Mouse (Mus musculus): ENCODE data around the gene Defb45. TPM values are rescaled to one million over a fixed set of nuclear protein-coding genes. Genes with fewer than 3 reads are reported as not detected.

The Defb45 gene
- polyA plus RNA-seq, 1 experiment, result not detected

DNA sequence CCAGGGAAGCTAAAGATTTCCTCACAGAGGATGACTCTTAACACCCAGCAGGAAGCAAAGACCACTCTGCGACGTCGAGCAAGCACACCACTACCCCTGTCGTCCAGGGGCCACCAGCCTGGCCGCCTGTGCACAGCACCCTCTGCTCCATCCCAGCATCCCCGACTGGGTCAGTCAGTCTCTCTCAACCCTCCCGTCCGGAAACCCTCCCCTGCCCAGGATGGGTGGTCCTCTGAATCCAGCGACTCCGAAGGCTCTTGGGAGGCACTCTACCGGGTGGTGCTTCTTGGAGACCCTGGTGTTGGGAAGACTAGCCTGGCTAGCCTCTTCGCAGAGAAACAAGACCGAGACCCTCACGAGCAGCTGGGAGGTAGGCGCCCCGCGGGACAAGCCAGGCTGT, 28.9 kb upstream of the Defb45 start:
- Histone ChIP-seq H3K4me1 (peaks cover 12% of the 10 kb centered on the region), H3K27me3 (replicated peaks) (peaks cover 96% of the 10 kb centered on the region), H3K4me3 (replicated peaks) (no peak overlapping the region), H3K9me3 (peaks cover 14% of the 10 kb centered on the region), H3K36me3 (replicated peaks; ENCODE audit: low read length) (no peaks in the 10 kb centered on the region)
- TF ChIP-seq FLI1 (IDR thresholded peaks at IDR 0.05; ENCODE audit: low read length), result no peak
- no peak for TF ChIP-seq GATA1 (IDR thresholded peaks at IDR 0.05; ENCODE audit: borderline replicate concordance, low read length)

DNA sequence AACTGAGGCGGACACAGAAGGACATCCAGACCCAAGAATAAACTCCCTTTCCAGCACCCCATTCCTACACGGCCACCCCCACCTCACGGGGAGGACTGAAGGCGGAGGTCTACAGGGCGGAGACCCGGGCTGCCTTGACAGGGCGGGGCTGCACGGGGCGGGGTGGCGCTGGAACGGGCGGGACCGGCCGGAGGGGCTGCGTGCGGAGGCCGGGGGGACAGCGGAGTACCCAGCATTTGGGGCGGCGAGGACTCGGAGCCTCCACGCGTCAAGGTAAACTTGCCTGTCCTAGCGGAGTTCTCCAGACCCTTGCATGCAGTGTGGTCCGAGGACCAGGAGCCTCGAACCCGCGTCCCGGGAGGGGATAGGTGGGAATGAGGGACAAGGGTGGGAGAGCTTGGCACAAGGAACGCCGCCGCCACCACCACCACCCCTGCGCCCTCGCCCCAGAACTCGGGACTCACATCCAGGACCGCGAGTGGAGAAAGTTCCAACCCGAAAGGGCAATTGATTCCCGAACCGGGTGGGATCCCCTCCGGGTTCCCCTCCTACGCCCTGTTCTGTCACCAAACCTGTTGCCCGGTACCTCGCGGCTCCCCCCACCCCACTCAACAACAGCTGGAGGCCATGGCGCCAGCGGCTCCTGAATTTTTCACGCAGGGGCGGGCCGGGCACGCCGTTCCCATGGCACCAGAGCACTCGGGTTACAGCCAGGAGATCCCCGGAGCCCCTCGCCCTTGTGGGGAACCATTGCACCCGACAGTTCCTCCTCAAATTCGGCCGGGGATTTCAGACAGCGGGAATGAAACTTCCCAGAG, 27.8 kb upstream of the Defb45 start, which contains the start of gene Rem1:
Rem1 (plus strand) TSS at position 178 of the 818 bp plus-strand sequence.
- peaks cover 12% of the 10 kb centered on the region for H3K4me1 ChIP-seq
- no peaks in the 10 kb centered on the region for H3K36me3 ChIP-seq (replicated peaks; ENCODE audit: low read length)
- H3K4me3 ChIP-seq (replicated peaks), result peak within 1 kb of the TSS; percentile 64
- H3K9me3 ChIP-seq, result peaks cover 14% of the 10 kb centered on the region
- TF ChIP-seq GATA1 (IDR thresholded peaks at IDR 0.05; ENCODE audit: borderline replicate concordance, low read length), result no peak
- no peak for TF ChIP-seq FLI1 (IDR thresholded peaks at IDR 0.05; ENCODE audit: low read length)
- peaks cover 97% of the 10 kb centered on the region for H3K27me3 ChIP-seq (replicated peaks)

DNA sequence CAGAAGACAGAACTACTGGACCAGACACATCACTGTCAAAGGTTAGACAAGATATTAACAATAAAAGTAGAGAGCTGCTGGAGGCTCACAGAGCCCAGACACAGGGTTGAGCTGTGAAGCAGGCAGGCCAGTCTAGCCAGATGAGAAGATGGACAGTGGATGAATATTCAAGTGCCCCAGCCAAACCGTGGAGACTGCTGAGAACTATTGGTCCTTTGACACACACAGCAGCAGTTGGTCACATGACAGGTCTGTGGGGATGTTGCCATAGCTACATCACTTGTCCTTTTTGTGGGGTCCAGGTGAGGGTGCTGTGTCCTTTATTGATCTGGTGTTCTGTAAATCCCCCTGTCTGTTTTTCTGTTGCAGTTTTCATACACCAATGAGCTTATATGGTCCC, 26.1 kb upstream of the Defb45 start:
- H3K4me3 ChIP-seq (replicated peaks), result no peak overlapping the region
- no peaks in the 10 kb centered on the region for H3K36me3 ChIP-seq (replicated peaks; ENCODE audit: low read length)
- H3K27me3 ChIP-seq (replicated peaks), result peaks cover 97% of the 10 kb centered on the region
- H3K4me1 ChIP-seq, result peaks cover 20% of the 10 kb centered on the region
- peaks cover 14% of the 10 kb centered on the region for H3K9me3 ChIP-seq
- TF ChIP-seq GATA1 (IDR thresholded peaks at IDR 0.05; ENCODE audit: borderline replicate concordance, low read length) (no peak), FLI1 (IDR thresholded peaks at IDR 0.05; ENCODE audit: low read length) (no peak)

DNA sequence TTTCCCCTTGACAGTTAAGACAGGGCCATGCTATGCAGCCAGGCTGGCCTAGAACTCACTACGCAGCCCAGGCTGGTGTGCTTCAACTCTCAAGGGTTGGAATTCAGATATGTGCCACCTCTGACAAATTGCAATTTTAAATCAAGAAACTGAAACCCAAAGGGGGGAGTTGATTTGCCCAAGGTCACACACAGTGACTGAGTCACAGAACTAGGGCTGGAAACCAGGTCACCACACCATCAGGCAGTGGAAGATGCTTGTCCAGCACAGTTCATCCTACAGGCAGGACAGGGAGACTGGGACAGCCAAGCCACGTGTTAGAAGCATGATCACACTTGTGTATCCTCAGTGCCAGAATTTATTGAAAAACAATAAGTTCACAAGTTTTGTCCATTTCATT, 25.4 kb upstream of the Defb45 start:
- peaks cover 14% of the 10 kb centered on the region for H3K9me3 ChIP-seq
- TF ChIP-seq FLI1 (IDR thresholded peaks at IDR 0.05; ENCODE audit: low read length) (no peak), GATA1 (IDR thresholded peaks at IDR 0.05; ENCODE audit: borderline replicate concordance, low read length) (no peak)
- peaks cover 96% of the 10 kb centered on the region for H3K27me3 ChIP-seq (replicated peaks)
- no peaks in the 10 kb centered on the region for H3K36me3 ChIP-seq (replicated peaks; ENCODE audit: low read length)
- no peak overlapping the region for H3K4me3 ChIP-seq (replicated peaks)
- peaks cover 20% of the 10 kb centered on the region for H3K4me1 ChIP-seq

DNA sequence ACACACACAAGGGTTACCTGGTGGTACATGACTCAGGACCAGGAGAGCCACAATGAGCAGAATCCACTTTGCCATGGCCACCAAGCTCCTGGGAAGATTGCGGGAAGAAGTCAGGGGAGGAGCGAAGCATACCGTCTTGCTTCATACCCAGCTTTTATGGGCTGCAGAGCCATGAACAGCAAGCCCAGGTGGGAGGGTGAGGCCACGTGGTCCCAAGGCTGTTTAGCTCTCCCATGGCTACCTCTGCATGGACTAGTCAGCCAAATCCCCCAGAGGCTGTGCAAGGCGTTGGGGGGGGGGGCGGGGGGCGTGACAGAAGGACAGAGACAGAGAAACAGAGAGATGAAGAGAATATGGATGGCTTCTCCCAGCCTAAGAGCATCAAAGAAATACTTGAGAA, 23.8 kb upstream of the Defb45 start, which contains the start of gene Defb25:
Defb25 (minus strand) TSS at position 101 of the 400 bp plus-strand sequence.
- TF ChIP-seq FLI1 (IDR thresholded peaks at IDR 0.05; ENCODE audit: low read length) (no peak), GATA1 (IDR thresholded peaks at IDR 0.05; ENCODE audit: borderline replicate concordance, low read length) (no peak)
- Histone ChIP-seq H3K36me3 (replicated peaks; ENCODE audit: low read length) (no peaks in the 10 kb centered on the region), H3K27me3 (replicated peaks) (peaks cover 87% of the 10 kb centered on the region), H3K4me3 (replicated peaks) (no peak within 1 kb of the TSS), H3K4me1 (peaks cover 20% of the 10 kb centered on the region), H3K9me3 (peaks cover 14% of the 10 kb centered on the region)

DNA sequence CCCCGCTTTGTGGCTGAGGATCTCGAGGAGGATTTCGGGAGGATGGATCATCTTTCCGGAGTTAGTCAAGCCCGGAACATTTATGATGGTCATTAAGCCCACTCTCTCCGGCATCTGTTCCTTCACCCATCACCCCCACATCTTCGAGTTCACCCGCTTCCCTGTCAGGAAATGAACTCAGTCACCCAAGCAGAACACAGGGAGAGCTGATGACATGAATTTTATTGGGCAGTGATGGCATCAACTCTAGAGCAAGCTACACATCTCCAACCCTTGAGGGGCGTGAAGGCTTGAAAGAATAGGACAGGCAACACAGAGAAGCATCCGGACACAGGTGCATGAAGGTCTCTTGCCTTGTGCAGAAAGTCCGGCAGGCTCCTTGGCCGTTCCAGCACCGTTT, 23.0 kb upstream of the Defb45 start:
- H3K4me1 ChIP-seq, result peaks cover 15% of the 10 kb centered on the region
- no peak overlapping the region for H3K4me3 ChIP-seq (replicated peaks)
- peaks cover 79% of the 10 kb centered on the region for H3K27me3 ChIP-seq (replicated peaks)
- H3K36me3 ChIP-seq (replicated peaks; ENCODE audit: low read length), result no peaks in the 10 kb centered on the region
- TF ChIP-seq FLI1 (IDR thresholded peaks at IDR 0.05; ENCODE audit: low read length) (no peak), GATA1 (IDR thresholded peaks at IDR 0.05; ENCODE audit: borderline replicate concordance, low read length) (no peak)
- H3K9me3 ChIP-seq, result peaks cover 14% of the 10 kb centered on the region

DNA sequence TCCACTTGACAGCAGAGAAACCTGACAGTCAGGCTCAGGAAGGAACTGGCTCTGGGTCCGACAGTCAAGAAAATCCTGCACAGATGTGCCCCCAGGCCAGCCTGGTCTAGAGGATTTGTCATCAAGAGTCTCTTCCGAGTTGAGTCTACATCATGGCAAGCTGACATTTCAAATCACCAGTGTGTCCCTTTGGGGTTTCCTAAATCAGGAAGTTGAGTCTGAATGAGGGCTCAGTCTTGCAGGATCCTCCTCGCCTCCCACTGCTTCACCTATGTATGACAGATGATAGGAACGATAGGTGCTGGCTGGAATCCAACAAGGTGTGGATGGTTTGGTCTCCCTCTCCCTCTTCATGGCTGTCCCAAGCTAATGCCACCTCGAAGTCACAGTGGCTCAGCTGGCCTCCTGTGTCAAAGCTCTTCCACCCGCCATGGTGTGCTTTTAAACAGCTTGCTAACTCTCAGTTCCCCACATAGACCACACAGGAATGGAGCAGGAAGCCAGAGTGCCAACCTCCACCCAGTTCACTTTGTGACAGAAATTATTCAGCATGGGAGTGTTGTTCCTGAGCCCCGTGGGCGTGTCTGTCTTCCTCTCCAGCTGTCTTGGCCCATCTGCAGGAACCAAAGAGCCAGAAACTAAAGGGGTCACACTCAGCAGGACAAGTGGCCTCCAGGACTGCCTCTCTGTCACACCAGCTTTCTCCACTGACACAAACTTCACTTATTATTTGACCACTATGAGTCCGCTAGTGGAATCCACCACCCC, 21.4 kb upstream of the Defb45 start:
- Histone ChIP-seq H3K27me3 (replicated peaks) (peaks cover 63% of the 10 kb centered on the region), H3K36me3 (replicated peaks; ENCODE audit: low read length) (no peaks in the 10 kb centered on the region), H3K4me1 (peaks cover 11% of the 10 kb centered on the region), H3K4me3 (replicated peaks) (peak overlapping the region; percentile 46), H3K9me3 (peaks cover 14% of the 10 kb centered on the region)
- TF ChIP-seq FLI1 (IDR thresholded peaks at IDR 0.05; ENCODE audit: low read length) (no peak), GATA1 (IDR thresholded peaks at IDR 0.05; ENCODE audit: borderline replicate concordance, low read length) (no peak)

DNA sequence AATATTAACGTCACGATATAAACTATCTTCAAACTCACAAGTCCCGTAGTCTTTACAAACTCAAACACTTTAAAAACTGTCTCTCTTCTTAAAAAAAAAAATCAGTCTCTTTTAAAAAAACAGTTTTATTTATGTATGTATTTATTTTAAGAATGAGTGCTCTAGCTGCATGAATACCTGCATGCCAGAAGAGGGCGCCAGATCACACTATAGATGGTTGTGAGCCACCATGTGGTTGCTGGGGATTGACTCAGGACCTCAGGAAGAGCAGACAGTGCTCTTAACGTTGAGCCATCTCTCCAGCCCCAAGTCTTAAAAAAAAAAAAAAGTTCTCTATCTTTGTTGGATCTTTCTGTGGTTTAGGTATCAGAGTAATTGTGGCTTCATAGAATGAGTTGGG, 18.2 kb upstream of the Defb45 start:
- H3K36me3 ChIP-seq (replicated peaks; ENCODE audit: low read length), result no peaks in the 10 kb centered on the region
- H3K4me3 ChIP-seq (replicated peaks), result no peak overlapping the region
- no peak for TF ChIP-seq GATA1 (IDR thresholded peaks at IDR 0.05; ENCODE audit: borderline replicate concordance, low read length)
- TF ChIP-seq FLI1 (IDR thresholded peaks at IDR 0.05; ENCODE audit: low read length), result no peak
- peaks cover 36% of the 10 kb centered on the region for H3K27me3 ChIP-seq (replicated peaks)
- no peaks in the 10 kb centered on the region for H3K9me3 ChIP-seq
- peaks cover 11% of the 10 kb centered on the region for H3K4me1 ChIP-seq

DNA sequence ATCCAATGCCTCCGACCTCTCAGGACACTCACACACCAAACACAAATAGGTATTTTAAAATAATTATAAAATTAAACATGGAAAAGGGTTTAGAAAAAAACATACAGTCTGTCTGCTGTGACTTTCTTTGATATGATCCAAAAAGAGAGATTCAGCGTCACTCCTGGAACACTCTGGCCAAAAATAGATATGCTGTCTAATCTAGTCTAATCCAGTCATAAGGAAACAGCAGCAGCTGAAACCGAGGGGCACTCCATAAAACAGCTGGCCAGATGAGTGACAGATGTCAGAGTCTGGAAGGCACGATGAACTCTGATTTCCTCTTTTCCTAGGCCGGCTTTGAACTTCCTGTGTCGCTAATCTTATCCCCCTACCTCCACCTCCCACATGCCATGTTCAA, 17.3 kb upstream of the Defb45 start:
- Histone ChIP-seq H3K4me1 (peaks cover 14% of the 10 kb centered on the region), H3K9me3 (no peaks in the 10 kb centered on the region), H3K36me3 (replicated peaks; ENCODE audit: low read length) (no peaks in the 10 kb centered on the region), H3K4me3 (replicated peaks) (no peak overlapping the region), H3K27me3 (replicated peaks) (peaks cover 32% of the 10 kb centered on the region)
- TF ChIP-seq FLI1 (IDR thresholded peaks at IDR 0.05; ENCODE audit: low read length) (no peak), GATA1 (IDR thresholded peaks at IDR 0.05; ENCODE audit: borderline replicate concordance, low read length) (no peak)

DNA sequence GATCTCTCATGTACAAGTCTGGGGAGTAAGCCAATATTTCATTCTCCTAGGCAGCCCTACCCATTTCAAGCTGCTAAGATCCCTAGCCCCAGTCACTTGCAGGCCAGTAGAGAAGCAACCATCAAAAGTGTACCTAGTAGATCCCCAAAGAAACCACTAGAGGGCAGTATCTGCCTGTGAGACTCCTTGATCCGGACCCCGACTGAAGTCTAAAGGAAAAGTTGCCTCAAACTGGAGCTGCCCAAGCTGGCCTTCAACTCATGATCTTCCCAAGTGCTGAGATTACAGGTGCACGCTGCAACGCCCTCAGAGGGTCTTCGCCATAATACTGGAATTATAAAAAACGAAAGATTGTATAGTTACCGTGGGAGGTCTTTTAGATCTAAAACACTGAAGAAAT, 16.4 kb upstream of the Defb45 start:
- Histone ChIP-seq H3K9me3 (no peaks in the 10 kb centered on the region), H3K4me3 (replicated peaks) (peak overlapping the region; percentile 74), H3K4me1 (peaks cover 14% of the 10 kb centered on the region), H3K36me3 (replicated peaks; ENCODE audit: low read length) (no peaks in the 10 kb centered on the region), H3K27me3 (replicated peaks) (peaks cover 30% of the 10 kb centered on the region)
- TF ChIP-seq FLI1 (IDR thresholded peaks at IDR 0.05; ENCODE audit: low read length) (no peak), GATA1 (IDR thresholded peaks at IDR 0.05; ENCODE audit: borderline replicate concordance, low read length) (no peak)

Data from megakaryocyte, embryonic 14.5 days (primary cell).